Mouse (Mus musculus): ENCODE measurements around the gene Ugt1a6a. TPM values are rescaled to one million over a fixed set of nuclear protein-coding genes. Genes with fewer than 3 reads are reported as not detected.
"Not testable (repeated sequence)": the region's sequence is repeated elsewhere in the genome, so short reads cannot be mapped to it uniquely, and the experiment has no call there.

Ugt1a6a gene
- polyA plus RNA-seq, 1 experiment from 2014 or later: 1.4 TPM

DNA sequence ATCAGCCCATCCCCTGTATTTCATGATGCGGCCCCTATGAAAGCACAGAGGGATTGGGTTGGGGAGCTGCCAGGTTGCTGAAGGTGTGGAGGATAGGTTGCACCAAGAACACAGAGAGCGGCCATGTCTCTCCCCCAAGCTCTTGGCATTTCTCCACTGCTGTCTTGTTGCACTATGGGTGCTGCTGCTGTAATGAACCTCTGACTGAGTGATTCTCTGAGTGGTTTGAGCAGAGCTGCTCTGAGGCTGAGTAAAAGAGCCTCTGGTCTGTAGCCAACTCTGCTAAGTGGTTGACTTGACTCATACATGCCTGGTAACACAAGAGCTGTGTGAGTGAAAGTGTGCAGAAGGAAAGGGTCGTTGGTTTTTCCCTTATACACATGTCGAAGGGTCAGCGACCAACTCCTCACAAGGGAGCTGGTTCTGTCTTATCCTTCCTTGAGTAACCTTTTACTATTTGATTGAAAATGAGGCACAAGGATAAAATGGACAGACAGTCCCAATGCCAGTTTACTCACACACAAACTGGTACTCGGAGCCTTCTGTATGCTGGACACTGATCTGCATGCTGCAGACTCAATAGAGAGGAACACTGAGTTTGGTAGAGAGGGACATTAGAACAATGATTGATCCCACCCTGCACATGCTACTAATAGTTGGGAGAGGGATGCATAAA is 758 bp downstream of the Ugt1a6a start:
- DNase-seq (ENCODE audit: low spot score): not testable (repeated sequence)

- DNase-seq (ENCODE audit: low spot score): no peak
These were observed 2.0 kb downstream of the Ugt1a6a start for GRCm38 (mm10) chr1:88136646-88137045.

DNA sequence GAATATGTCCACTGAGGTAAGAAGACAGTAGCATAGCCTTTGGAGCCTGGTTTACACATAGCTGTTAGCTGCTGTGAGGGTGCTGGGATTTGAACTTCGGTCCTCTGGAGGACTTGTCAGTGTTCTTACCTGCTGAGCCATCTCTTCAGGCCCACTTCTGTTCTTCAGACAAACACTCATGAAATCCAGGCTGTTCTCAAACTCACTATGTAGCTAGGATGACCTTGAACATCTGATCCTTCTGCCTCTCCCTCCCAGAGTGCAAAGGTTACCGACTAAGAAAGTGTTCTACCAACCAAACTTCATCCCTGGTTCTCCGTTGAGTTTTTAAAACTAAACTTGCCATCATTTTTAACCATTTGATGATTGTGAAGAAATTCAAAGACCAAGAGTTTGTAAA is 2.7 kb downstream of the Ugt1a6a start:
- DNase-seq (ENCODE audit: low spot score): no peak

- no peak for DNase-seq (ENCODE audit: low spot score)
These were observed 3.5 kb downstream of the Ugt1a6a start for GRCm38 (mm10) chr1:88138145-88138544.

- DNase-seq (ENCODE audit: low spot score): not testable (repeated sequence)
These were observed 5.9 kb downstream of the Ugt1a6a start for GRCm38 (mm10) chr1:88140492-88140891.

DNA sequence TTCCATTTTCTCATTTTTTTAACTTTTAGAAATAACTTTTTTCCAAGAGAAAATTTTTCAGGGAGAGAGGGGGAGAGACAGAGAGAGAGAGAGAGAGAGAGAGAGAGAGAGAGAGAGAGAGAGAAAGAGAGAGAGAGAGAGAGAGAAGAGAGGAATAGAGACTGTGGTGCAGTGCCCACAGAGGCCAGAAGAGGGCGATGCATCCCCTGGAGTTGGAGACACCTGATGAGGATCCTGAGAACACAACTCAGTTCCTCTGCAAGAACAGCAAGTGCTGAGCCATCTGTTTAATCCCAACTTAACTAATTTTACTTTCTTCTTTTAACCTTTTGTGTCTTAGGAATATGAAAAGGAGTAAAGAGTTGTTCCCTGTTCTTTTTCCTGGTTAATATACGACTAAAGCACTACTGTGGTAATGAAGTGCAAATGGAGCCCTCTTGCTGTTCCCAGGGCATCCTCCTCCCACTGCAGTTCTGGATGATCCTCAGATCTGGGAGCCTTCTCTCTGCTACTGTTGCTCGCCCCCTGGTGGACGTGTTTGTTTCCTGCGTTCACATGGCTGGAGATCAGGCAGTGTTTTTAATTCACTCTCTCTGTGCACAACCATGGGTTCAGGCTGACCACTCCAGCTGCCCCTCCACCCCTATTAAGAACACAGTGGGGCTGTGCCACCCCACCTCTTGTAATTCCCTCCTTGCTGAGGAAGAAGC is 9.5 kb downstream of the Ugt1a6a start:
- peak; percentile 39 for DNase-seq (ENCODE audit: low spot score)

DNA sequence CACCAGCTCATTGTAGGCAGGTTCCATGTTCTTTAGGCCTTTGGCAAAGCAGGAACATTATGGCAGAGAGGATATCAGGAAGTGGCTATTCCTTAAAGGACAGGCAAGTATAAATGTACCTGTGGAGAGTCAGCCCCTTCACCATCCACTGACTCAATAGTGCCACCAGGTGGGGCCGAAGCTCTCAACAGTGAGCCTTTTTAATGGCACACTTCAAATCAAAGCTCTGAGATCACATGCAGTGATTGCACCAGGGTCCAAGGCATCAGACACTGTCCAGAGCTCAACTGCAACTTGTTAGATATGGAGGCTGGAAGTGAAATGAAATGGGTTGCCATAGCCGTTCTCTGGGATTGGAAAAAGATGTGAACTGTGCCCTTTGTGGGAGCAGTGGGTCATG is 10.7 kb downstream of the Ugt1a6a start:
- DNase-seq (ENCODE audit: low spot score): not testable (repeated sequence)

DNA sequence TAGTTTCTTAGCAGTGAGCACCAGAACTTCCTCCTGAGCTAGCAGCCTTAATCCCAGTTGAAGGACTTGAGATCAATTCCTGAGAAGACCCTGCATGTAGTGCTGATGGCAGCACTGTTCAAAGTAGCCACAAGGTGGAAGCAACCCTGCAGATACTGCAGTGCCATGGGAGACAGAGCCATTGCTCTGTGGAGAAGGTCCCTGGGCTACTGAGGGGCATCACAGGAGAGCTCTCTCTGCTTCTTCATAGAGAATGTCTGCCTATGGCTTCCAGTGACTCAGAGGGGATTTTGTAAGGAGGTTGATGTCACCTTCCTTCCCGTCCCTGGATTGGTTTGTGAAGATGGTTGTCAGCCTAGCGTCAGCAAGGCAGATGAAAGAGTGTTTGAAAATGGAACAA is 15.5 kb downstream of the Ugt1a6a start:
- not testable (repeated sequence) for DNase-seq (ENCODE audit: low spot score)

GRCm38 (mm10) chr1:88158430-88158829 is 23.8 kb downstream of the Ugt1a6a start:
- no peak for DNase-seq (ENCODE audit: low spot score)

GRCm38 (mm10) chr1:88165711-88166110 is 31.1 kb downstream of the Ugt1a6a start, which contains the start of gene Ugt1a5:
Ugt1a5 (plus strand) TSS chr1:88166012.
- DNase-seq (ENCODE audit: low spot score): no peak

GRCm38 (mm10) chr1:88172190-88172589 is 37.6 kb downstream of the Ugt1a6a start:
- DNase-seq (ENCODE audit: low spot score): not testable (repeated sequence)

DNA sequence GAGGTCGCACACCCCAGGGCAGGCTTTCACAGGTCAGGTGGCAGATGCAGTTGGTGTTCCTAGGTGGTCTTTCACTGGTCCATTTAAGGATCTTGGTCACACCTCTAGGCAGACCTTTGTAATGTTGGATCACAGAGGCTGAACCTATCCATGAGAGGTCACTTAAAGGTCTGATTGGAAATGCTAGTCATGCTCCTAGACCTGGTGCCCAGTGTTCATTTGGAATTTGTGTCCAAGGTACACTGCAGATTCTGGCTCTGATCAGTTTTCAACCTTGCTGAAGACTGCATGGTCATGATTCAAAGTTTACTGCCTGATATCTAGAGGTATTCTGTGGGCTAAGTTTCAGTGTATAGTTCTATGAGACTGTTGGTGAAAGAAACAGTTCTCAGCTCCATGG is 45.0 kb downstream of the Ugt1a6a start:
- no peak for DNase-seq (ENCODE audit: low spot score)

DNA sequence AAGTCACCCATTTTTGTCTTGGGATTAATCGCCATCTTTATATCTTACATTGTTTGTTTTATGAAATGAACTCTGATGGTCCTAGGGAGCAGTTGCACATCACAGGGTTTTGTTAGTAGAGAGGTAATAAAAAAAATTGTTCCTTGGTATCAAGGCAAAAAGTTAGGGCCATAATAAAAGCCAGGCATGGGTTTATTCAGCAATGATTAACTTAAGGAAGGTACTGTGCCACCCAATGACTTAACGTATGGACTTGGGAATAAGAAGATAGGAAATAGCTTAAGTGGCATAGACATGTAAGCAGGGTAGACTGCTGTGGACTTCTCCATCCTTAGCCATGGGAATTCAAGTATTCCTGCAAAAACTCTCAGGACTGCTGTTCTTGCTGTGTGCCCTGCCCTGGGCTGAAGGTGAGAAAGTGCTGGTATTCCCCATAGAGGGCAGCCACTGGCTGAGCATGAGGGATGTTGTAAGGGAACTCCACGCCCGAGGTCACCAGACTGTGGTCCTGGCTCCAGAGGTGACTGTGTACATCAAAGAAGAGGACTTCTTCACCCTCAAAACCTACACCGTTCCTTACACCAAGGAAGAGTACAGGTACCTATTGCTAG is 51.8 kb downstream of the Ugt1a6a start:
- no peak for DNase-seq (ENCODE audit: low spot score)

DNA sequence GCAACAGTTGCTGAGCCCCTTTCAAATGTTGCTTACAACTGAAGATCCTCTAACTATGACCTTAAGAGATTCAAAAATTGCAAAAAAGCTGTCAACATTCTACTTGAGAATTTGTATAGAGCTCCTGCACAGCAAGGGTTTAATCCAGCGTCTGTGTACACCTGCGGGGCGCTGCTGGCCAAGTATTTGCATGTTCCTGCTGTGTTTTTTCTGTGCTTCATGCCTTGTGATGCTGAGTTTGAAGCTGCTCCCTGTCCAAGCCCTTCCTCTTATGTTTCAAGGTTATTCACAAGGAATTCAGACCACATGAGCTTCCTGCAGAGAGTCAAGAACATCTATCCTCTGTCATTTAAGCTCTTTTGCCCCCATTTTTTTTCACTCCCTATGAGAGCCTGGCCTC is 57.5 kb downstream of the Ugt1a6a start:
- no peak for DNase-seq (ENCODE audit: low spot score)

DNA sequence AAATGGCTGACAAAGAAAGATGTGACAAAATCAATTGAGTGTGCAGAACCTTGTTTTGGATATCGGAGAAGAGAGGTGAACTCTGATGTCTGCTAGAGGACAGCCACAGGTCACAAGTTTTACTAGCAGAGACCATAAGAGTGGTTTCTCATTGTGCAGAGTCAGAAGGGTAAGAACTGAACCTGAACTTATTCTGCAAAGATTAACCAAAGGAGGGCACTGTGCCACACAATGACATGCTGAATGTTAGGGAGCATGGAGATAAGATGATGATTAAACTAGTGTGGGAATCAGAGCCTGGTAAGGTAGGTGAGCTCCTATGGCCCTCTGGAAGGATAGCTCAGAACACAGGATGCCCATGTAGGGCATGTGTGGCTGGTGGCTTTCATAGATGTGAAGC is 61.1 kb downstream of the Ugt1a6a start:
- DNase-seq (ENCODE audit: low spot score): no peak

GRCm38 (mm10) chr1:88197443-88197842 is 62.8 kb downstream of the Ugt1a6a start:
- no peak for DNase-seq (ENCODE audit: low spot score)

DNA sequence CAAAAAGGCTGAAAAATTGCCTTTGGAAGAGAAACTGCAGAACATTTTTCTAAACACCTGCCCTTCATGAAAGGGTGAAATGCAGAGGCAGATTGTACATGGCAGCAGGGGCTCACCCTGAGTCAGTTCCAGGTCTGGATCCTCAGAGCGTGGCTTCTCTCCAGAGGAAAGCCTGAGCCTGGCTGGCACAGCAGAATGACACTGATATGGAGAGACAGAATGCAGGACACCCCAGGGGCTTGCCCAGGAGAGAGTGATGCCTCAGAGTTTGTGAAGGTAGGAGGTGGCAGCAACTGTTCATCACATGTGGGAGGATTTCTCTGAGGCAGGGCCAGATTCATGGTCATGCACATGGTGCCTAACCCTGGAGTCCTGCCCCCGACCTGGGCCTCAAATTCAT is 65.4 kb downstream of the Ugt1a6a start:
- no peak for DNase-seq (ENCODE audit: low spot score)

GRCm38 (mm10) chr1:88200456-88200855 is 65.8 kb downstream of the Ugt1a6a start, which contains the start of gene Ugt1a2:
Ugt1a2 (plus strand) TSS chr1:88200601.
- no peak for DNase-seq (ENCODE audit: low spot score)

GRCm38 (mm10) chr1:88205294-88205922 is 70.8 kb downstream of the Ugt1a6a start, which contains the start of gene Dnajb3:
Dnajb3 (minus strand) TSS chr1:88205782.
- DNase-seq (ENCODE audit: low spot score): peak; percentile 79

DNA sequence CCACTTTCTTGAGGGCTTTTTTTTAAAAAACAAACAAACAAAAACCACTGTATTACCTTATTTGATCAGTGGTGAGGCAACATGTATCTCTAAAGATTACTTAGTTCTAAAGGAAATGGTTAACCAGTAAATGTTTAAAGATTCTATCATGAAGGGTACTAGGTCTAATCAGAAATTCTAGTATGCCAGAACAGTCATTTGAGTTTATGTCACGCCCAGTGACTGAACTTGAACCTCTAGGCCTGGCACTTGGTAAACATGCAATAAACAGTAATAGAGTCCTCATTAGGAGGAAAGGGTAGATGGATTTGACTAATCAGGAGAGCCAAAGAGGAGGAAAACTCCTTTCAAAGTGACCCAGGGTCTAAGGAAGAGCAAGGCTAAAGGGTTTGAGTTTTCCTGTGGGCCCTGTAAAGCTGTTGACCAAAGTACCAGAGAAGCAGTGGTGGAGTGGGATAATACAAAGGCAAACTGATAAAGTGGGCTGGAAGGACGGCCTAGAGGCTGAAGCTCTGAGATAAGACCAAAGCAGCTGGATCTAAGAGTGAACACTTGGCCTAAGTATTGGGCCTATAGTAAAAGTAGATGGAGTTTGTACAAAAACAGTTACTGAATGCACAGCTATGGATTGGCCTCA is 72.4 kb downstream of the Ugt1a6a start:
- no peak for DNase-seq (ENCODE audit: low spot score)

DNA sequence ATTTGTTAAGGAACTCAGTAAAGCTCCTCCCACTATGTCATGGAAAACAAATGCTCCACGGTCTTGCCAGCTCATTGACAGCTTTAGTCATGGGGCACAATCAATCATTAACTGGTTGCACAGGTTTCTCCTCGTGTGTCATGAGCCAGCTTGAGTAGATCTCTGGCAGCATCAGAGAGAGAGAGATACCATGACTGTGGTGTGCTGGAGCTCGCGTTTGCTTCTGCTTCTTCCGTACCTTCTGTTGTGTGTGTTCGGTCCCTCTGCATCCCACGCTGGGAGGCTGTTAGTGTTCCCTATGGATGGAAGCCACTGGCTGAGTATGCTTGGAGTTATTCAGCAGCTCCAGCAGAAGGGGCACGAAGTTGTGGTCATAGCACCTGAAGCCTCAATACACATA is 77.2 kb downstream of the Ugt1a6a start, which contains the start of gene Ugt1a1:
Gene Ugt1a1, plus strand, starts transcription at position 148 of the 400 bp plus-strand sequence.
- DNase-seq (ENCODE audit: low spot score): peak; percentile 2
